Mouse (Mus musculus) mature B cell (primary cell): ENCODE data around the gene Id4.

Source experiments
- in situ Hi-C: fragments of 300-500 bp; cut with MboI; formaldehyde crosslinking; loops from 2 replicates; pipeline ENCODE4 v1.14.3; 2019

The Id4 gene

GRCm38 (mm10) chr13:48260690-48261278 lies at the start of gene Id4:
Id4 (plus strand) TSS chr13:48261228.
- in situ Hi-C loops: no loop called here

DNA sequence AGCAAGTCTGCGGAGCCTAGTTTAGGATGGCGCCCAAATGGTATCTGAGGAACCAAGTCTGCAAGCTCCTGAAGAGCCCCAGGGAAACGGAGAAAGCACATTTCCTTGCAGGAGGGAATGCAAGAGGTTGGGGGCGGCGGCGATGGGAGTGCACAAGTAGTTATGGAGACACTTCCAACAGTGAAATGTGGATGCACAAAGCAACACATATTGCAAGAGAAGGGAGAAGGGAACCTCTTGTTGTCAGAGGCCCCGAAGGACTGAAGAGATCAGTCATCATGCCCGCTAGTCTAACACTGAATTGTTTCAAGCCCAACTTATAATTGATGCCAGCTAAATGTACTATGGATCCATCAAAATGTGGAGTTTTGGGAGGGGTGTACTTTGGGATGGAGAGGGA lies 33.9 kb upstream of the Id4 start:
- in situ Hi-C loops: no loop called here

DNA sequence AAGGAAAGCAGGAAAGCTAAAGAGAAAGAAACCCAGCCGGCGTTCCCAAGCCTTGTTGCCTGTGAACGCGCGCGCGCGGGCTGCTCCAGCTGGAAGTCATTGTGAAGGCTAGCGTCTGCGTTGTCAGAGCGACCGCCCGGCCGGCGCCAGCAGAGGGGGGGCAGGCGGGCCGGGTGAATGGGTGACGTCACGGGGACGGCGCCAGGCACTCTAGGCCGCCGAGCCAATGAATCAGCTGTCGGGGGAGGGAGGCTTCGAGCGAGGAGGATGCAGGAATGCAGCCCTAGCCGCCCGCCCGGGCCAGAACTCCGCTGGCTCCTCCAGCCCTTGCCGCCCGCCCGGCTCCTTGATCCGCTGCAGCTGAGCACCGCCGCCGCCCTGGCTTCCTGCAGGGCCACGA lies 33.3 kb upstream of the Id4 start:
- in situ Hi-C loops: no loop called here

DNA sequence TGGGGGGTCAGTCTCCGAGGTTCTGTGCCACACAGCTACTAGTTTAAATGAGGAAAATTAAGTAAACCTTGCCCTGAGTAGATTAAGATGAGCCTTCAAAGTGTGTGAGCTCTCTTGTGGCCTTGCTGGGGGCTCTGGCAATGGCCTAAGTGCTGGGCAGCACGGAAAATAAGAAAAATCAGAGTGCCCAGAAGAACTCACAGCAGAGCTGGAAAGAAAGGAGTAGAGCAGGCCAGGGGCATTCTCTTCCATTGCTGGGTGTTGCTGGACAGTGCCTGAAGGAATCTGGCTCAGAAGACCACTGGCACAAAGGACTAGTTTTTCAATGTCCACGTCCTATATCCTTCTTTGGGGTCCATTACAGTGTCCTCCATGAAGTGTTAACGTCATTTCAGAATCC lies 32.9 kb upstream of the Id4 start:
- in situ Hi-C loops: no loop called here

- in situ Hi-C loops: no loop called here
Measured at GRCm38 (mm10) chr13:48230996-48231395, 30.0 kb upstream of the Id4 start.

- in situ Hi-C loops: no loop called here
Measured at GRCm38 (mm10) chr13:48236436-48236835, 24.6 kb upstream of the Id4 start.

GRCm38 (mm10) chr13:48236865-48237264 lies 24.2 kb upstream of the Id4 start:
- in situ Hi-C loops: no loop called here

DNA sequence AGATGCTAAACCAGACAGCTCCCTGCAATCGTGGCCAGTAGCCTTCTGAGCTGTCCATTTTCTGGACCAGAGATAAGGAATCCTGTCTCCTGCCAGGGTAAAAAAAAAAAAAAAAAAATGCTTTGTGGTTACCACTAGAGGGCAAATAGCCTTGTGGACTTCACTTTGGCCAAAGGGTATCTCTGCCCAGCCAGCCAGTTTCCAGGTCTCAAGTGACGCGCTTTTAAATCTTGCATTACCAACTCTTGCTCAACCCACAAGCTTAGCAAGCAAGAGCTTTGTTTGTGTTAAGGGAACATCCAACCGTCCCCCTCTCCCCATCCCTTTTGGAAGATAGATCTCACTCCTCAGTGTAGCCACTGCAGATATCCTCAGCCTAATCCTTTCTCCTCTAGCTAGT lies 23.5 kb upstream of the Id4 start:
- in situ Hi-C loops: no loop called here

DNA sequence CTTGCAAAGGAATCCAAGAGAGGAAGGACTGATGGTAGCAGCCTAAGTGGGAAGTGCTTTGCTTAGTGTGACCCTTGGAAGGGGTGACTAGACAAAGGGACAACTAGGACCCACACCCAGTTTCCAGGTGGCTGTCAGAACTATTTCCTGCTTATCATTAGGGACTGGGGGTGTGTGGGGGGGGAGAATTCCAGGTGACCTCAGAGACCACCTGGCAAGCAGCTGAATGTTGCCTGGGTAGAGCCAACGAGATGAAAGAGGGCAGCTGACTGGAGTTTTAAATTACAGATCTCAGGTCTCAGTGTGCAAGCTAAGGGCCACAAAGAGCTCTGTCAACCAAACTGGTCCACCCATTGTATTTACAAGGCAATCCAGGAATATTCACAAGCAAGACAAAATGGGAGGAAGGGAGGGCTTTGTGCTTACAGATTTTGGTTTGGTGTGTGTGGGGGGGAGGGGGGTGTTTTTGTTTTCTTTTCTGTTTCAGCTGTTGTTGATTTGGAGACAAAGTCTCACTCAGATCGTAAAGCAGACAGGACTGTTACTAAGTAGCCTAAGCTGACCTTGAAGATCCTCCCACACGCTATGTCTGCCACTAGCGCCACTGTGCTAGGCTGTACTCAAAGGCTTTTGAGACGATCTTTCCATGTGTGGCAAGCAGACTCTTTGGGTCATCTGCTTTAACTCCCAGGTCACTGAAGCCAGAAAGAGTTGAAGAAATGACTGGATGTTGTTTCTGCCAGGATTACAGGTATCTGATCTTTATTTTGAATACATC lies 15.6 kb upstream of the Id4 start:
- in situ Hi-C loops: no loop called here

- in situ Hi-C loops: no loop called here
Measured at GRCm38 (mm10) chr13:48252559-48252958, 8.5 kb upstream of the Id4 start.

DNA sequence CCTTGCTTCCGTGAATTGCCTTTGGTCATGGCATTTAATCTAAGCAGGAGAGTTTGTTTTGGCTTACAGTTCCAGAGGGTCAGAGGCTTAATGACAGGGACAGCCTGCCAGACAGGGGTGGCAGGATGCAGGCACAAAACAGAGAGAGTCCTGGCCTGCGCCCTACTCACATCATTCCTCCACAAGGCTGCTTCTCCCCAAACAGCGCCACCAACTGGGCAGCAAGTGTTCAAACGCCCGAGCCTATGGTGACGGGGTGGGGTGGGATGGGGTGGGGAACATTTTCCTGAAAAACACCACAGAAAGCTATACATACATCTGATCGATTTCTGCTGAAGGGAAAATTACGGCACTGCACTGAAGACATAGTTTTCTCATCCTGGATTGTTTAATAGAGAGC lies 6.0 kb upstream of the Id4 start:
- in situ Hi-C loops: no loop called here

DNA sequence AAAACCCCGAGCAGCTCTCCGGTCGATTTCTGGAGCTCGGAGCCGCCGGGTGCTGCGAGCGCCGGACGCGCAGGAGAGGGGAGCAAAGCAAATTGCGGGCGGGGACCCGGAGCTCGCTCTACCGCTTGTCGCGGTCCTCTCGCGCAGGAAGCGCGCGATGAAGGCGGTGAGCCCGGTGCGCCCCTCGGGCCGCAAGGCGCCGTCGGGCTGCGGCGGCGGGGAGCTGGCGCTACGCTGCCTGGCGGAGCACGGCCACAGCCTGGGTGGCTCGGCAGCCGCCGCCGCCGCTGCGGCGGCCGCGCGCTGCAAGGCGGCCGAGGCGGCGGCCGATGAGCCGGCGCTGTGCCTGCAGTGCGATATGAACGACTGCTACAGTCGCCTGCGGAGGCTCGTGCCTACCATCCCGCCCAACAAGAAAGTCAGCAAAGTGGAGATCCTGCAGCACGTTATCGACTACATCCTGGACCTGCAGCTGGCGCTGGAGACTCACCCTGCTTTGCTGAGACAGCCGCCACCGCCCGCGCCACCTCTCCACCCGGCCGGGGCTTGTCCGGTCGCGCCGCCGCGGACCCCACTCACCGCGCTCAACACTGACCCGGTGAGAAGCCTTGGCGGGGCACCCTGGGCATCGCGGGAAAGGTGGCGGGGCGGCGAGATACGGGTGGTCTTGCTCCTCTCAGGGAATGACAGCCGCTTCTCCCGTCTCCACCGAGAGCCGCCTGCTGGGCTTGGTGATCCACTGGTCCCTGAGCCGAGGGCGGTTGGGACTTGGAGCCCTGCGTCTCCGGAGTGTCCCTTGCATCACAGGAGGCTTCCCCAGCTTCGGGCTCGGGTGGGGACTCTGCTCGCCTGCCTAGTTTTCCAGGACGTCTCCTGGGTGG lies 553 bp downstream of the Id4 start:
- in situ Hi-C loops: no loop called here

DNA sequence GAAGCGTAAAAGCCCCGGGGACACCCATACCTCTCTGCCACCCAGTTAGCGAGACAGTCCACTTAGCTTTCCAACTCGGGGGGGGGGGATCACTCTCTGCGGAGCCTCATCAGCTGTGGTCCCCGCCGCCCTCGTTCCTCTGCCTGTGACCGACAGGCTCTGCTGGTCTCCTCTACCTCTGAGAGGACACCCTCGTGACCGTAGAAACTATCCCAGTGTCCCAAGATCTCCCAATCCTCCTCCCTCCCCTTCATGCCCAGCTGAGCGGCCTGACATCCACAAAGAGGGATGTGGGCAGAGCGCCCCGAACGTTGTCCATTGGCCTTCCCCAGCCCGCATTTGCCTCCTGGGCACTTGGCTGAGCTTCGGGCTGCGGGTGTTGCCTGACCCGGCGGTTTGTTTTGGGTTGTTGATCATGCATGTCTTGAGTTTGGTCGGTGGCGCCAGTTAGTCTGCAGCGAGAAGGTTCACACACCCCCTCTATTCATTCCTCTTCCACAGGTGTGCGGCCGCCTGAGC lies 1.5 kb downstream of the Id4 start:
- in situ Hi-C loops: no loop called here

DNA sequence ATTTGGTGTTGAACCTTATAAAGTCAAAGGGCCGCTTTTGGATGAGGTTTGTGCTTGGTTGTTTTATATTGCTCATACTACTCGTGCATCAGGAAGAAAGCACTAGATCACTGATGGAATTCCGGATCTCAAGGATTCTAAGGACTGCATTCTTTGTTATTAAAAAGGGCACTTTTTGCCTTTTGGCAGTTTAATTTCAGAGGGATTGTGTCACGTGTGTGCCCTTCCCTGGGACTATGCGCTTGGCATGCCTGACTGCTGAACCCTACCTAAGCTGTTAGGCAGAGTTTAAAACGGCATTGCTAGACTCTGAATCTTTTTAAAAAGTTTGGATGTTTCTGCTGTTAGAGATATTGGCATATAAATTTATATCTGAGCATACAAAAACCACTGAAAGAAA lies 4.0 kb downstream of the Id4 start:
- in situ Hi-C loops: no loop called here

DNA sequence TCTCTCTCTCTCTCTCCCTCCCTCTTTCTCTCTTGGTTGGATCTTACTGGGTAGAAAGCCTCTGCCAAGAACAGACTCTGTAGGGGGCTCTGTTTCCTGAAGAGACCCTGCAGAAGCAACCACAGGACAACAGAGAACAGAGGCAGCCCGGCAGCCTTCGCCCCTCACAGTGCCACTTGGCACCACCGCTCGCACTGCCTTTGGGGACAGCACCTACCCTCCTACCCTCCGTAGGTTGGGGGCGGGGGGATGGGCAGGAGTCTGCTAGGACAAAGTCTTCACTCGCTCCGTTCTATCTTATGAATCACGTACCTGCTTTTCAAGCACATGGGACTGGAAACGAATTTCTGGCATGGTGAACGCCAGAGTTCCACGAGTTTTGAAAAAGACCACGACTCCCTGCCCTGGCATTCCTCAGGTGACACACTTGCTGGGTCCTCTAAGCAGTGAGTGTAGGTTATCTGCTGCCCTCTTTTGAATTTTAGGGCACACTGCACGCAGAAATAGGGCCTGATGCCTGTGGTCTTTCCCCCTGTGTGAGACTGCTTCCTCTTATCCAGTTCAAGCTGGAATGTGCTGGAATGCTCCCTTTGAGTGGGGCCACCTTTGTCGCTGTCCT lies 12.5 kb downstream of the Id4 start:
- in situ Hi-C loops: no loop called here

DNA sequence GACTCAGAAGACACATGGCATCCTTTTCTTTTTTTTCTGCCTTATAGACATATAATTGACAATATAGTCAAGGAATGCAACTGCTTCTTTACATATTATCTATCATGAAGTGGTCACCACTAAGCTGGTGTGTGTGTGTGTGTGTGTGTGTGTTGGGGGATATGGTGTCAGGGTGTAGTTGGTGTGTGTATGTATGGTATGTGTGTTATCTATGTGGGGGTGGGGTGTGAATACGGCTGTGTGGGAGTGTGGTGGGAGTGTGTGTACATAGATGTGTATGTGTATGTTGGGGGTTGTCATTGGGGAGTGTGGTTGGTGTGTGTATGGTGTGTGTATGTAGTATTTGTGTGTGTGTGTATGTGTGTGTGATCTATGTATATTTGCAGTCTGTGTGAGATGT lies 13.1 kb downstream of the Id4 start:
- in situ Hi-C loops: no loop called here

- in situ Hi-C loops: no loop called here
Measured at GRCm38 (mm10) chr13:48276981-48277380, 16.0 kb downstream of the Id4 start.

DNA sequence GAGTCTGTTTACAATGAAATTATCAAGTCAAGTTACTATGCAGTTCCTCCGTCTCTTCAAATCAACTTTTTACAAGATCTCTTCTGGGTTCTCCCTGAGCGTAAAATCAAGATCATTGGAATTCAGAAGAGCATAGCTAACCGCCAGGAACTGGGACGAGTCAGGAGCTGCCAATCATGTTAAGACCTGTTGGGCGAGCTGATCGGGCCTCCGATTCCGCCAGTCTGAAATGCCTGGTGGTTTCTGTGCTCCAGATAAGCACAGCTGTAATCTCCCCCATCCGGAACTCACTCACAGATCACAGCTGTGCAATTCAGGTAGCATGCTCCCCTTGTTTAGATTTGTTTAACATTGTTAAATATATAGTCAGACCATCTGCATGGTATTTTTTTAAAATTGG lies 23.4 kb downstream of the Id4 start:
- in situ Hi-C loops: no loop called here

DNA sequence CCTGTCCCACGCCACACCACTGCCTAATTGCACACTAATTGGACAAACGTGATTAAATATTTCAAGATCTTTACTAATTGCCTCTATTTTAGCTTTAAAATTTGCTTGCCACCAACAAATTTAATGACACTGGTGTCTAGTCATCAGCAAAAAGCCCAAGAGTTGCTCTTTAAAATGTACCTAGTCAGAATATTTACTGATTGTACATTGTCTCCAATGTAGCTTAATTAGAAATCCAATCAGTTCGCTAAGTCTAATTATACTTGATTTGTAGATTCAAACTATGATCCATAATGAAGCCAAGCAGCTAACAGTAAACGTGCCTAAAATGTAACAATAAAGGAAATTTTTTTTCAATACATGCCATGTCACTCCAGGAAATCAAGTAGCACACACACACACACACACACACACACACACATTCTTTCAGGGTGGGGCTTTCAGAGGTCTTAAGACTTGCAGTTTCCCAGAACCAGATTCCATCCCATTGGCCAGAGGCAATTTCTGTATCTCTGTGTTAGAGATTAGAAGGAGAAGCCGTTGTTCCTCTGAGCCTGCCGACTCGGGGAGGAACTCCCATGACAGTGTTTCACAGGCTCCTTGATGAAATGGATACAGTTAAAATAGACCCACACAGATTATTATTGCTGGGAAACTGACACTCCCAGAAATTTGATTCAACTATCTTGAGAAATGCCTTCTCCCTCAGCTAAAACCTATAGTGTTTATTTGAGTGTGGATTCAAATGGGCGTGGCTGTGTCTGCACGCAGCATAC lies 24.1 kb downstream of the Id4 start:
- in situ Hi-C loops: no loop called here

GRCm38 (mm10) chr13:48290427-48290826 lies 29.4 kb downstream of the Id4 start:
- in situ Hi-C loops: no loop called here

DNA sequence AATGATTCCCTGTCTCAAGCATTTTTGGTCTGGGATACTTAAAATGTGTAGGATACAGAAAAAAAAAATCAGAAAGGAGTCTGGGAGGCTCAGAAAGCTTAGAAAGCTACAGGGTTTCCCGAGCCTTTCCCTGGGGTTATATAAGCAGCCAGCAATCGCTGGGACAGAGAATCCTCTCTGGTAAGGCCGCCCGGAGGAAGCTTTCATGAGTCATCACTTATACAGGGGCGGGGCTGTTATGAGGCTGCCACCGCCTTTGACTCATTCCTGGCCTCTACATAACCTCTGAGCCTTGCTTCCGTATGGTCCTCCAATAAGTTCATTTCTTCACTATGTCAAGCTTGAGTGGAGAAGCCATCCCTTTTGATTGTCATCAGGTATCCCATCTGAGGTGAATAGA lies 53.5 kb downstream of the Id4 start:
- in situ Hi-C loops: no loop called here
